Mouse (Mus musculus) kidney, postnatal 0 days (tissue): ENCODE data around the gene Slc5a11. TPM values are rescaled to one million over a fixed set of nuclear protein-coding genes. Genes with fewer than 3 reads are reported as not detected.

Experiments
- ATAC-seq: fragments of 200-750 bp; cut with Nextera tagmentation; replicated peaks from 2 replicates; pipeline ENCODE4 v1.8.0; 2017; ENCODE audit warnings: low read depth, moderate number of reproducible peaks, moderate TSS enrichment, moderate library complexity; ENCODE audit not compliant: low FRiP score
- DNase-seq: peaks from one replicate; pipeline ENCODE4 v3.0.0-alpha.2; 2016; ENCODE audit warnings: low spot score
- H3K27ac ChIP-seq: fragments of 300-500 bp; sonication (generic); 2 replicates; pipeline ENCODE4 v1.5.1; 2014; ENCODE audit warnings: mild to moderate bottlenecking
- H3K27me3 ChIP-seq: fragments of 300-500 bp; sonication (generic); 2 replicates; pipeline ENCODE4 v1.6.1; 2014; ENCODE audit warnings: low read length, mixed read lengths; ENCODE audit not compliant: insufficient read depth
- H3K36me3 ChIP-seq: fragments of 300-500 bp; sonication (generic); 2 replicates; pipeline ENCODE4 v1.6.1; 2014; ENCODE audit warnings: low read length, mixed read lengths; ENCODE audit not compliant: insufficient read depth
- H3K4me1 ChIP-seq: fragments of 300-500 bp; sonication (generic); replicated peaks from 2 replicates; pipeline ENCODE4 v1.6.1; 2014; ENCODE audit warnings: antibody characterized with exemption, low read length, mixed read lengths; ENCODE audit not compliant: insufficient read depth
- H3K4me2 ChIP-seq: fragments of 300-500 bp; sonication (generic); 2 replicates; pipeline ENCODE4 v1.6.1; 2014; ENCODE audit warnings: mild to moderate bottlenecking, low read length, moderate library complexity, mixed read lengths
- H3K4me3 ChIP-seq: fragments of 300-500 bp; sonication (generic); replicated peaks from 2 replicates; pipeline ENCODE4 v1.5.1; 2014; ENCODE audit warnings: low read depth, low read length
- H3K9ac ChIP-seq: fragments of 300-500 bp; sonication (generic); 2 replicates; pipeline ENCODE4 v1.6.1; 2014; ENCODE audit warnings: low read depth, low read length
- H3K9me3 ChIP-seq: fragments of 300-500 bp; sonication (generic); replicated peaks from 2 replicates; pipeline ENCODE4 v1.6.1; 2016; ENCODE audit warnings: low read length, inconsistent platforms, mixed read lengths
- CTCF ChIP-seq: IDR thresholded peaks from 2 replicates; pipeline ENCODE4 v1.5.1; 2016; ENCODE audit warnings: antibody characterized with exemption, low read depth, mild to moderate bottlenecking, moderate library complexity
- WGBS: fragments of 180-500 bp; shearing (Covaris S2); extraction: QIAGEN DNeasy Blood & Tissue Kit; methylation state at CpG from one replicate; pipeline ENCODE4 v1.1.7; 2014; 5-methylcytosine and 5-hydroxymethylcytosine counted together
- polyA plus RNA-seq: library from polyadenylated mRNA; unstranded; fragments of >200 nt; fragmentation: Nextera tagmentation; extraction: Ambion mirVana; gene quantifications from 2 replicates; pipeline ENCODE4 v1.2.1, GENCODE M21; 2015

Gene Slc5a11
- polyA plus RNA-seq, 1 experiment from 2014 or later: 7.2 TPM

- no peak for DNase-seq
- Histone ChIP-seq H3K9me3 (no peaks in the 10 kb centered on the region), H3K4me3 (no peak overlapping the region), H3K4me1 (no peaks in the 10 kb centered on the region), H3K27me3 (no peaks in the 10 kb centered on the region), H3K27ac (no peak overlapping the region), H3K4me2 (no peak overlapping the region), H3K9ac (no peak overlapping the region), H3K36me3 (peaks cover 39% of the 10 kb centered on the region)
- TF ChIP-seq CTCF: no peak
- 85% methylated on average over 8 of the region's 8 CpGs for WGBS
- no peak for ATAC-seq
Measured at GRCm38 (mm10) chr7:123194696-123195095, 19.9 kb upstream of the Slc5a11 start.

- no peak overlapping the region for H3K4me2 ChIP-seq
- DNase-seq: no peak
Measured at GRCm38 (mm10) chr7:123196432-123196831, 18.1 kb upstream of the Slc5a11 start.

DNA sequence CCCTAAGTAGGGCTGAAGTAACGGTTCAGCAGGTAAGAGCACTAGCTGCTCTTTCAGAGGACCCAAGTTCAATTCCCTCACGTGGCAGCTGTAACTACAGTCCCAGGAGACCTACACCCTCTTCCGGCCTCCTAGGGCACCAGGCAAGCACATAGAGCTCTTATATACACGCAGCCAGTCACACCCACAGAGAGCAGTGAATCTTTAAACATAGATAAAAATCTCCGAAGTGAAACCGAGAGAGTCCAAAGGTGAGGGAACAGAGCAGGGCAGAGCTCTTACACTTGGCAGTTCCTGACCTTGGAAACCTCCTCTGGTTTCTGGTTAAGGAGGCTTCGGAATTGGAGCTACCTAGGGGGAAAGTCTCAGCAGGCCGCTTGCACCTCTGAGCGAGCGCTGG, 15.9 kb upstream of the Slc5a11 start:
- Histone ChIP-seq H3K4me1 (no peaks in the 10 kb centered on the region), H3K27me3 (no peaks in the 10 kb centered on the region), H3K4me3 (no peak overlapping the region), H3K9ac (no peak overlapping the region), H3K4me2 (no peak overlapping the region), H3K36me3 (0 out of 2 replicates have a peak, but pooled peaks cover 3% of the 10 kb centered on the region), H3K9me3 (no peaks in the 10 kb centered on the region), H3K27ac (peak overlapping the region; percentile 58)
- WGBS: 38% methylated on average over 10 of the region's 10 CpGs
- TF ChIP-seq CTCF: no peak
- peak; percentile 64 for DNase-seq
- ATAC-seq: peak; percentile 85

More at GRCm38 (mm10) chr7:123196432-123196831, 18.1 kb upstream of the Slc5a11 start:
- H3K9me3 ChIP-seq: no peaks in the 10 kb centered on the region
- ATAC-seq: no peak
- no peak overlapping the region for H3K4me3 ChIP-seq
- no peaks in the 10 kb centered on the region for H3K27me3 ChIP-seq
- no peaks in the 10 kb centered on the region for H3K4me1 ChIP-seq
- peaks cover 22% of the 10 kb centered on the region for H3K36me3 ChIP-seq
- no peak overlapping the region for H3K27ac ChIP-seq
- 86% methylated on average over 5 of the region's 5 CpGs for WGBS
- TF ChIP-seq CTCF: no peak
- H3K9ac ChIP-seq: no peak overlapping the region

DNA sequence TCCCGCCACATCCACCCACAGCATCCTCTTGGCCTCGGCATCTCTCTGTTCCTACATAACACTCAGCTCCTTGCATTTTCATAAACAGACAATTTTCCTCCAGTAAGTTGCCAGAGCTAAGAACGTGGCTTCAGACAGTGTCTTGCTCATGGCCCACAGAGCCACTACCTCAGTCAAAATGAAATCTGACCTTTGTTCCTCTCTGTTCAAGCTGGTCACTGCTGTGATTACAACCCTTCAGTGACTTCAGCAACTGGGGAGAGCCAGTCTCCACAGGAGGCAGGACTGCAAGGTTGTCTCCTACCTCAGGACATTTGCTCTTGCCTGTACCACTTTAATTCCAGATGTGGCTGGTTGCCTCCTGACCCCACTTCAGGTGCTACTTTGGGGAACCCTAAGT, 15.4 kb upstream of the Slc5a11 start:
- no peaks in the 10 kb centered on the region for H3K27me3 ChIP-seq
- WGBS: 53% methylated on average over 3 of the region's 3 CpGs
- no peak overlapping the region for H3K9ac ChIP-seq
- no peak overlapping the region for H3K4me3 ChIP-seq
- ATAC-seq: peak; percentile 53; the same call in 1 of the 2 replicates
- no peak for DNase-seq
- H3K9me3 ChIP-seq: no peaks in the 10 kb centered on the region
- peak overlapping the region; percentile 58 for H3K27ac ChIP-seq
- H3K4me1 ChIP-seq: no peaks in the 10 kb centered on the region
- no peak overlapping the region for H3K4me2 ChIP-seq
- 0 out of 2 replicates have a peak, but pooled peaks cover 3% of the 10 kb centered on the region for H3K36me3 ChIP-seq
- no peak for TF ChIP-seq CTCF

- no peak for TF ChIP-seq CTCF
- DNase-seq (no peak), ATAC-seq (no peak)
- Histone ChIP-seq H3K4me3 (no peak overlapping the region), H3K27ac (peak overlapping the region; percentile 58; the same call in 1 of the 2 replicates), H3K4me1 (no peaks in the 10 kb centered on the region), H3K9ac (no peak overlapping the region), H3K27me3 (no peaks in the 10 kb centered on the region), H3K36me3 (0 out of 2 replicates have a peak, but pooled peaks cover 2% of the 10 kb centered on the region), H3K4me2 (no peak overlapping the region), H3K9me3 (no peaks in the 10 kb centered on the region)
- 86% methylated on average over 15 of the region's 15 CpGs for WGBS
Measured at GRCm38 (mm10) chr7:123199656-123200206, 14.8 kb upstream of the Slc5a11 start.

DNA sequence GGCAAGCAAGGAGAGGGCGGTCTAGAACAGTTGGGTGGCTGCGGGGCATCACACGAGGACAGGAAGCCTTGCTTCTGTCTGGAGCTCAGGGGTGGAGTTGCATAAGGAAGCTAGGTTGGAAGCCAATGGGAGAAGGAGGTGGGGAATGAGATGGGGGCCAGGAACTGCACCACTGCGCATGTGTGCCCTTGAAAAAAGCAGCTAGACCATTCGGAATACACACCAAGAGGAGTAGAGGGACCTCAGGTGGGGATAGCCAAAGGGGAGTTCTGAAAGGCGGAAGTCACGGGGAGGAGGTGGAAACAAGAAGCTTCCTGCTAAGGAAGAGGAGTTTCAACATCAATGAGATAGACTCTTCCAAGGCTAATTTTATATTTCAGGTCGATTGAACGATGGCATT, 13.9 kb upstream of the Slc5a11 start:
- no peaks in the 10 kb centered on the region for H3K9me3 ChIP-seq
- no peak for TF ChIP-seq CTCF
- H3K36me3 ChIP-seq: no peaks in the 10 kb centered on the region
- no peaks in the 10 kb centered on the region for H3K27me3 ChIP-seq
- no peak overlapping the region for H3K4me3 ChIP-seq
- H3K27ac ChIP-seq: no peak overlapping the region
- H3K4me2 ChIP-seq: no peak overlapping the region
- ATAC-seq (no peak), DNase-seq (no peak)
- H3K9ac ChIP-seq: no peak overlapping the region
- 85% methylated on average over 9 of the region's 9 CpGs for WGBS
- no peaks in the 10 kb centered on the region for H3K4me1 ChIP-seq

DNA sequence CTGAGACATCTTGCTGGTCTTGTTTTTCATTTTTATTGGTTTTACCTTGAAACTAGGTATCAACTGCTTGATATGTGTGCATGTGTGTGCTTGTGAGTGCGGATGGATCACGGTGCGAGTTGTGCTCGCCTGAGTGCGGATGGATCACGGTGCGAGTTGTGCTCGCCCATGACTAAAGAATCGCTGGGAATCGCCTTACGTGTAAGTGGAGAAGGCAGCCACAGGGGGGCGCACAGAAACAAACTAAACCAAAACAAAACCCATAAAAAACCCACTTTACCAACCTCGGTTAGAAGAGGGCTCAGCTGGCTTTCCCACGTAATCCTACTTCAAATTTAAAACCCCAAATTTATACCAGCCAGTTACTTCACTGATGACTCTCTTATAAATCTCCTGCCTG, 9.3 kb upstream of the Slc5a11 start:
- H3K4me1 ChIP-seq: no peaks in the 10 kb centered on the region
- no peak overlapping the region for H3K4me2 ChIP-seq
- 26% methylated on average over 14 of the region's 14 CpGs for WGBS
- peak; percentile 77 for DNase-seq
- no peak overlapping the region for H3K9ac ChIP-seq
- H3K9me3 ChIP-seq: no peaks in the 10 kb centered on the region
- TF ChIP-seq CTCF: peak; percentile 79
- no peak overlapping the region for H3K4me3 ChIP-seq
- no peak overlapping the region for H3K27ac ChIP-seq
- H3K27me3 ChIP-seq: no peaks in the 10 kb centered on the region
- no peaks in the 10 kb centered on the region for H3K36me3 ChIP-seq
- no peak for ATAC-seq
